Mouse (Mus musculus): ENCODE results near the gene Dcst2.

Gene Dcst2

DNA sequence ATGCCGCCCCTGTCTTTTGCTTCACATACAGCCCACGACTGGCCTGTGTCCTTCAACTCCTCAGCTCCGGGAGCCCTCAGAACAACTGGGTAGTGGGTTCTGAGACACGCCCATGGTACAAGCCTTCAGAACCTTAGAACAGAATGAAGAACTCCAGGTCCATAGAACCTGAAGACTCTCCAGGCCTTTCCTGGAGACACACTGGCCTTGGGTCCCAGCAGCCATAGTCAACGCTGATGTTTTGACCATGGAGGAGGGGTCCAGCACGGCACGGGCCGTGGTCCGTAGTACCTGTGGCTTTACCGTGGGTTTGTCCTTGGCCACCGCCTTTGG, 3.3 kb downstream of the Dcst2 start, which contains the start of gene Dcst1:
Dcst1 (minus strand) TSS at position 101 of the 333 bp plus-strand sequence.
- no peak for DNase-seq

DNA sequence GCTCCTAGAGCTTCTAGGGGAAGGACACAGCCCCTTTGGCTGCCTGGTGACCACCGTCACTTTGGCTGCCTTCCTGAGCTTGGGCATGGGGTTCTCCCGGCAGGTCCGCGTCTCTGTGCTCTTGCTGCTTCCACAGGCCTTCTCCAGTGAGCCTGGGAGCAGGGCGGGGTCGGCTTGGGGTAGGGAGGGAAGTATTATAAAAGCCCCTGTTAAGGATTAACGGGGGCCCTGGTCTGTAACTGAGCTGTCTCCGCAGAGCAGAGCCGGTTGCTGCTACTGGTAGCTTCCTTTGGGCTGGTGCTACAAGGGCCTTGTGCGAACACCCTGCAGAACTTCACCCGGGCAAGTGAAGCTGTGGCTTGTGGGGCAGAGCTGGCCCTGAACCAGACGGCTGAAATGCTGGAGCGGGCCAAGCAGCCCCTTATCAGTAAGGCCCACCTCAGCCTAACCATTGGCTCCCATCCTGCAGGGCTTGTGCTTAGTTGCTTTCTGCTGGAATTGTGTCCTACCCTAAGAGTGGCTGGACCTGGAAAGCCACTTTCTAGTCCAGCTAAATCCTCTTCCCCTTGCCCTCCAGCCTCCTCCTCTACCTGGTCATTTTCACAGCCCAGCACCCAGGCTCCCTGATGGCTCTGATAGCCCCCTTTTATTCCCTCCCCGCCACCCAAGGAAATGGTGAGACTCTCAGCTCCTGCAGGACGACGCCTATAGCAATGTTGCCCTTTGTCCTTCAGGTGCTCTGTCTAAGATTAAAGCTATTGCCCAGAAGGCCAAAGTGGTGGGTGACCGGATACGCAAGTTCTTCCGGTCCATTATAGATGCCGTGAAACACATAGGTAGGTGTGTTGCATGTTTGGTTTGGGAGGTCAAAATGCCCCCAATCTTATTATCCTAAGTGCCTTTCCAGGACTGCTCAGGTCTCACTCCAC, 4.0 kb downstream of the Dcst2 start:
- DNase-seq: no peak

DNA sequence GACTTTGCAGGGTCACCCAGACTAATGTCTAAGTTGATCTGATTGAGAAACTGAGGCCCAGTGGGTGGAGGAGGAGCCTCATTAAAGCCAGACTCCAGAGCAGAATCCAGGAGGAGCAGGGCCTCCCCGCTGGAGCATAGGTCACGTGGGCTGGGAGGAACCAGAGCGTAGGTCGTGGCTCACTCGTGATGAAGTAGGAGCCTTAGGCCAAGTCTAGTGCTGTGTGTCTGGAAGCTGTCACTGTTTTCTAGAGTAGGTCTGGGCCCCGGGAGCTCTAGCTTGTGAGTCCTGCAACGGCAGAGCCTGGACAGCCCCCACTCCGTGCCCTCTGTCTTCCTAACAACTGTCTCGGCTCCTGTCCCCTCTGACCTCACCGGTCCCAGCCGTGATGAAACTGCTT, 5.6 kb downstream of the Dcst2 start:
- DNase-seq: no peak

DNA sequence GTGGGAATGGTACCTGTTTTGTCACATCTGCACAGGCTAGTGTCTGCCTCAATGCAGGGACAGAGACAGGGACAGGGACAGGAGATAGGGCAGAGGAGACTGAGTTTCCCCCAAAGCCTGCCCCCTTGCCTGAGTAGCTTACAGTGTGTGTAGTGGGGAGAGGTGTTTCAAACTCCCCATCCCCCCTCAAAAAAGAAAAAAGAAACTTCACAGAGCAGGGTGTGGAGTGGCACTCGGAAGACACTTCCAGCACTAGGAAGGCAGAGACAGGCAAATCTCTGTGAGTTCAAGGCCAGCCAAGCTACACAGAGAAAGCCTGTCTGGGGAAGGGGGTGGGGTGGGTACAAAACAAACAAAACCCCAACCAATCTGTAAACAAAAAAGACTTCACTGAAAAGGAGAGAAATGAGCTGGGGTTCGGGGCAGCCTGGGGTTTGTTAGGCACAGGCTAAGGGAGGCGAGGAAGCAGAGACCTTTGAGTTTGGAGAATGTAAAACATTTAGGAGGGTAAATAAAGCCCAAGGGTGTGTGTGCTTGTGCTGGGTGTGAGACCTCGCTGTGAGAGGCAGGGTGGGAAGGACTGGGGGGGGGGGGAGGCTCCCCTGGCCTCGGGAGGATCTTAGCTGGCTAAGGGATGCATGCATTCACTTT, 11.9 kb downstream of the Dcst2 start:
- DNase-seq: no peak

DNA sequence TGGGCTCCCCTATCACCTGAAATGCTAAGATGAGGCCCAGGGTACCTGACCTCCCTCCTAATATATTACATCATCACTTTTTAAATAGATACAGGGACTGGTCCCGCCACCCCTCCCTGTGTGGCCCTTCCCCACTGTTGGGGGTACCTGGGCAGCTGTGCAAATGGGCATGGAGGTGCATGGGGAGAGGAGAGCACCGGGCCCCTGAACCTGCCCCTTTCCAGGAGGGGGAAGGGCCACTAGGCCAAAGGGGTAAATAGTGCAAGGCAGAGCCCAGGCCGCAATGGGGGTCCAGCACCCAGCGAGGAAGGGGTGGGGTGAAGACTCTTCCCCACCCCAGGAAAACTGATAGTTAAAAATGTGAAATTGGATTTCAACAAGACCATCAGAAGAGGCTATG, 16.1 kb downstream of the Dcst2 start:
- no peak for DNase-seq

DNA sequence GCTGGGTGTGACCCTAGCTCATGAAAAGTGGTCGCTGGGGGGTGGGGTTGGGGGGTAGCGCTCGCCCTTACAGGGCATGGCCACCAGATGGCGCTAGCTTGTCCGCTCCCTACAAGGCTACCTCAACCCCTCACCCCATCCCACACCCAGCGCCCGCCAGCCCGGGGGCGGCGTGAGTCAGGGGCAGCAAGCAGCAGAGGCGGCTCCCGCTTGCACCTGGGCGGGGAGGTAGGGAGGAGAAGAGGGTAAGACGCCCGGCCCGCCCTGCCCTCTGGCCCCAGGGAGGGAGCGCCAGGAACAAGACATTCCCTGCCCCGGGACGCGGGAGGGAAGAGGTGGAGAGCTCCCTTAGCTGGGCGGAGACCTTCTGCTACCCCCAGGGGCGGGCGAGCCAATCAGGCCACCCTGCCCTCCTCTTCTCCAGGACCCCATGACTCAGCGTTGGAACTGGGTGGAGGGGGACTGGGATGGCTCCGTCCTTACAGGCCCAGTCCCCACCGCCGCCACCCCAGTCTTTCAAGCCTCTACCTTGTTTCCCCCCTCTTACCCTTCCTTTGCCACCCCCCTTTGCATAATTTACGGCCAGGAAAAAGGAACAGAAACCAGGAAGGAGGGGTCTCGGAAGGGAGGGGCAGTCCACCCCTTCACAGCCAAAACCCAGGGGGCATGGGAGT, 16.8 kb downstream of the Dcst2 start:
- DNase-seq: peak; percentile 89

DNA sequence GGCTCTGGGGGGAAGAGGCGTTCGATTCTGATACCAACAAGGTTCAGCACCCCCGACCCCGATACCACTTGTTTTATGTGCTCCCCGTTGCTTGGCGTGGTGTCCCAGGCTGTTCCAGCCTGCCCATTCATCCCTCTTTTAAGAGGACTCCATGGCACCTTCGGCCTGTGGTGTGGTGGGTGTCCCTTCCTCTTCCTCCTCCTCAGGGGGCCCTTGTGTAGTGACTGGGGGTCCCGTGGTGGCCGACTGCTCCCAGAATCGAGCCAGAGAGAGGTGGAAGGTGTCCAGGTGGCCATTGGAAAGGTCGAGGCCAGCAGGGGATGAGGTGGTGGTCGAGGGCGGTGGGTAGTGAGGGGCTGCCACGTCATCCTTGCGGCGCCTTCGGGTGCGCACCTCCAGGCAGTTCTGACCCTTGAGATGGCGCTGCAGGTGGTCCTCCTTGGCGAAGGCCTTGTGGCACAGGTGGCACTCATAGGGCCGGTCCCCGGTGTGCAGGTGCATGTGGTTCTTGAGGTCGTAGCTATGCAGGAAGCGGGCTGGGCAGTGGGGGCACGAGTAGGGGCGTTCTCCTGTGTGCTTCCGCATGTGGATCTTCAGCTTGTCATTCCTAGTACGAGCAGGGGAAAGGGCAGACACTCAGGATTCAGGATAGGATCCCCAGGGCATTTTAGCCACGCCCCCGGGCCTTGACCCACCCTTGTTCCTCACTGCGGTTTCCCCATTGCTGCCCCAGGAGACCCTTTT, 17.8 kb downstream of the Dcst2 start:
- DNase-seq: no peak

DNA sequence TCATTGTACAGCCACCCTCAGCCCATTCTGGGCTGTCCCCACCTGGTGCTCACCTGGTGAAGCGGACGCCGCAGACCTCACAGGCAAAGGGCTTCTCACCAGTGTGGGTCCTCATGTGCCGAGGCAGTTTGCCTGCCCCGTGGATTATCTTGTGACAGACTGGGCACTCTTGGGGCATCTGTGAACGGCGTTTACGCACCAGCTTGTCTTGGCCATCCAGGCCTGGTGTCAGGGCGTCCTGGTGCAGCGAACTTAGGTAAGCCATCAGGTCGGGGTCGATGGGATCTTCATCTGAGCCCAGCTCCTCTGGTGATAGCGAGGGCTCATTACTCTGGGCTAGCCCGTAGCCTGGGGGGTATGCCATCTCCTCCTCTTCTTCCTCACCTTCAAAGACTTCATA, 18.5 kb downstream of the Dcst2 start:
- DNase-seq: no peak

DNA sequence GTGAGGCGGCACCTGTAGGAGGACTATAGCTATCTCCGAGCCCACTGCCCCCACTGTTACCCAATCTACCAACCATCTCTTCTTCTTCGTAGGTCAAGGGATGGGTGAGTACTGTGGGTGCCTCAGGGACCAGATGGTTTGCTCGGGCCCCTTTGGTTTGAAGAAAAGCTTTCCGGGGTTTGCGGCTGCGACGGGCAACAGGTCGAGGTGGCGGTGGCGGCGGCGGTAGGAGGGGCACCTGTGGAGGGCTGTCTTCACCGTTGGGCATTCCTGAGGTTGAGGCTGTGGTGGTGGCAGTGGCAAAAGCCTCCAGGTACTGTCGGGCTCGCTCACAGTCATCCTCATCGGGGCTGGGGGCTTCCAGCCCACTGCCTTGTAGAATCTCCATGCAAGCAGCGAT, 18.9 kb downstream of the Dcst2 start:
- no peak for DNase-seq

DNA sequence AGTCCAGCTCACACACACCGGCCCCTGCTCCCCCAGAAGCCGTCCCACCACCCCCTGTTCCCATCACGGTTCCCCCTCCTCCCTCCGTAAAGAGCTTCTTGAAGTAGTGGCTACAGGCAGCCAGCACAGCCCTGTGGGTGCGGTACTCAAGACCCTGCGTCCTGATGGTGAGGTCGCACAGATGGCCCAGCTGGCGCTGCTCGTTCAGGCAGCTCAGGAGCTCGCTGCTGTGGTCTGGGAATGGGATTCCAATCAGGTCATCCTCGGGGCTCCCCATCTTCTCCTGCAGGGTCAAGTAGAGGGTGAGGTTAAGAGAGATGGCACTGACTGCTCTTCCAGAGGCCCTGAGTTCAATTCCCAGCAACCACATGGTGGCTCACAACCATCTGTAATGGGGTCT, 19.5 kb downstream of the Dcst2 start:
- no peak for DNase-seq

DNA sequence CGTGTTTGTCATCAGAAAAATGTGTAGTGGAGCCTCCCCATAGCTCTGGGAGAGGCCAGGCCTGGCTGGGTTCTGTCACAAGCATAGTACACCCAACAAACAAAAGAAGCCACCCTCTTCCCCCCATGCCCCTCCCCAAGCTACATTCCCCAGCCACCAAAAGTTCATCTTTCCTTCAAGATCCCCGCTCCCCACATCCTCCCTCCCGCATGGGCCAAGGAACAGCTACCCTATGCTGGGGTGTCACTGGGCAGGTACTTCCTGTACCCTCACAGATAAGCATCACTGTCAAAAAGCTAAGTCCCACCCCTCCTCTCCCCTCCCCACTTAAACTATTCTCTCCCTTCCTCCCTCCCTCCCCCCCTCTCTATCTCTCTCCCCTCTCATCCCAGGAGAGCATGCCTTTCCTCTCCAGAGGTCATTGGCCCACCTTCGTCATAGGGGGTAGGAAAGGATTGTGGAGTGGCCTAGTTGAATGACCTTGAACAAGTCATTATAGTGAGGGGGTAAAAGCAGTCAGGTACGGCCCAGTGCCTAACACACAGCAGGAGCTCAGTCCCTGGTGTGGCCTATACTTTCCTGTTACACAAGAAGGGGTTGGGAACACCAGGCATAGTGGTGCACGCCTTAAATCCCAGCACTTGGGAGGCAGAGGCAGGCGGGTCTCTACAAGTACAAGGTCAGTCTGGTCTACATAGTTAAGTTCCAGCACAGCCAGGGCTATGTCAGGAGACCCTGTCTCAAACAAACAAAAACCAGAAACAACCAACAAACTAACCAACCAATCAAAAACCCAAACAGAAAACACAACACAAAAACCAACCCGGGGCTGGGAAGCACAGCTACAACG, 20.5 kb downstream of the Dcst2 start:
- no peak for DNase-seq

DNA sequence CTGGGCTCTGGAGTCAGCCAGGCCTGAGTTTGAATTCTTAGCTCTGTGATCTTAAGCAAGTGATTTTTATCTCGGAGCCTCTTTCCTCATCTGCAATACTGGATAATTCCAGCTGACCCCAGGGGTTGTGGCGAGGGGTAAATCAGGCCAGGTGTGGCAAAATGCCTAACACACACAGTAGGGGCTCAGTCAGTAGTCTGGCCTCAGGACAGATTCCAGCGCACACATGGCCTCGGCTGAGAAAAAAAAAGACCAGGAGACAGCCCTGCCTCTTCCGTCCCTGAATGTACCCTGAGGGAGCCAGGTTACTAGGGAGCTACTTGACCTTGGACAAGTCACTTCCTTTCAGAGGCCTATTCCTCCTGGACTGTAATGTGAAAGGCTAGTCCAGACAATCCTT, 21.2 kb downstream of the Dcst2 start:
- no peak for DNase-seq

DNA sequence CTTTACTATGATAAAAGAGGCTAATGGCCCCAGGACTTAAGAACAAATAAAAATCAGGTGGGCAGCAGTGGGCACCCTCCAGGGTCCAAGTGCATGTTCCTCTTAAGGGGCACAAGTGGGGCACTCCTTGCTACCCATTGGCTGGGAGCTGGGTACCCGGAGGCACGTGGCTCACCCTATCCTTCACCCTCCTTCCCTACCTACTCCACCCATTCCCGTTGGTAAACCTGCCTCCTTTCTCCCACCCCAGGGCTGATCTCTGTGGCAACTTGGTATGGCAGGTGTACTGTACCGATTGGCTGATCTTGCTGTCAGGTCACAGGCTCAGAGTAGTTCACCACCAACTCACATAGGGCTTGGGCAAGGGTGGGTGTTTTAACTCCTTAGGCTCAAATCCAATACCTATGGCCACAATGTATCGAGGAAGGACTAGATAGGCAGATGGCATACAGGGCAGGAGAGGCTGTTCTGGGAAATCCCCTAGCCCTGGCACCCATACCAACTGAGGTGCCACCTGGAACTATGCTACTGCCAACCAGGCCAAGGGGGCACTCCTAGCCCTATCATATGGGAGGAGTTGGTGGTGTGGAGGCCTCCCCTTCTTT, 22.0 kb downstream of the Dcst2 start:
- no peak for DNase-seq

DNA sequence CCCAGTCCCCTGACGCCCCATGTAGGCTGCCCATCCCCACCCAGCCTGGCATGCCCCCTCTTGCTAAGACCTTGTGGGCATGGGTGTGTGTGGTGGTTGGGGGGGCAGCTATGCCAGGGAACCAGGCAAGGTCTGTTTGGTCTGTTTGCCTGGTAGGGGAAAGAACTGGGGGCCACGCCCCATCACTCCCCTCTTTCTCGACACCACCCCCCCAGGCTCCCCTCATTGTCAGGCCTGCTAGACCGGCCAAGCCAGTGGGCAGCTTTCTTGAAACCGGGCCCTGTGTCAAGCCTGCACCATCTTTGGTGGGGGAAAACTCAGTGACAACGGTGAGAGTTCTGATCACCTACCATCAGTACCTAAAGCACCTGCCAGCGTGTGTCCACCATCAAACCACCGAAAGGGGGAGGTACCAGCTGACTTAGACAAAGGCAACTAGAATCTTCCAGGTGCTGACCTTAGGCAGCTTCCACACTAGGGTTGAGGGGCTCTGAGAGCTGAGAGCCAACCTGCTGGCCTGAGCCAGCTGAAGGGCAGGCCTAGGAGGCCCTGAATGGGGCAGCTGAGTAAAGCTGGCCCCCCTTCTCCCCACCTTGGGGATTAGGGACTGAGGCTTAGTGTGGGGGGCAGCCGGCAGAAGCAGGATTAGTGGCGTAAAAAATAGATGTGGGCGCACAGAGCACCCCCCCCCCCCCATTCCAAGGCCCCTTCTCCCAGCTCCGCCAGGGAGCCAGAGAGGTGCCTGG, 22.7 kb downstream of the Dcst2 start:
- no peak for DNase-seq

DNA sequence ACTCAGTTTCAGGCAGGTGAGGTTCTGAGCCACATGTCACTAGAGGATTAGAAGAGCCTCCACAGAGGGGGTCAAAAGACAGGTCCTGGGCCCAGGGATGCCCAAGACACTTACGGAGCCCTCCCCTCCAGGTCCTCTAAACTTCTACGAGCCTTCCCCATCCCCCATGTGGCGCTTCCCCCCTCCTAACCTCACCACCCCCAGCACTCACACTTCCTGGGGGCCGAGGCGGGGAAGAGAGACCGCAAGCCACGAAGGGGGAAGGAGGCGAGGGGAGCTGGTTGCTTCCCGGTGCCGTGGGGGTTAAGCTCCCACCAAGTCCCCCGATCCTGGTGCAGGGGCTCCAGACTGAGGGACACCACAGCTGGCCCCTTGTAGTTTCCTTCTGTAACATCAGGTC, 23.7 kb downstream of the Dcst2 start:
- DNase-seq: no peak

DNA sequence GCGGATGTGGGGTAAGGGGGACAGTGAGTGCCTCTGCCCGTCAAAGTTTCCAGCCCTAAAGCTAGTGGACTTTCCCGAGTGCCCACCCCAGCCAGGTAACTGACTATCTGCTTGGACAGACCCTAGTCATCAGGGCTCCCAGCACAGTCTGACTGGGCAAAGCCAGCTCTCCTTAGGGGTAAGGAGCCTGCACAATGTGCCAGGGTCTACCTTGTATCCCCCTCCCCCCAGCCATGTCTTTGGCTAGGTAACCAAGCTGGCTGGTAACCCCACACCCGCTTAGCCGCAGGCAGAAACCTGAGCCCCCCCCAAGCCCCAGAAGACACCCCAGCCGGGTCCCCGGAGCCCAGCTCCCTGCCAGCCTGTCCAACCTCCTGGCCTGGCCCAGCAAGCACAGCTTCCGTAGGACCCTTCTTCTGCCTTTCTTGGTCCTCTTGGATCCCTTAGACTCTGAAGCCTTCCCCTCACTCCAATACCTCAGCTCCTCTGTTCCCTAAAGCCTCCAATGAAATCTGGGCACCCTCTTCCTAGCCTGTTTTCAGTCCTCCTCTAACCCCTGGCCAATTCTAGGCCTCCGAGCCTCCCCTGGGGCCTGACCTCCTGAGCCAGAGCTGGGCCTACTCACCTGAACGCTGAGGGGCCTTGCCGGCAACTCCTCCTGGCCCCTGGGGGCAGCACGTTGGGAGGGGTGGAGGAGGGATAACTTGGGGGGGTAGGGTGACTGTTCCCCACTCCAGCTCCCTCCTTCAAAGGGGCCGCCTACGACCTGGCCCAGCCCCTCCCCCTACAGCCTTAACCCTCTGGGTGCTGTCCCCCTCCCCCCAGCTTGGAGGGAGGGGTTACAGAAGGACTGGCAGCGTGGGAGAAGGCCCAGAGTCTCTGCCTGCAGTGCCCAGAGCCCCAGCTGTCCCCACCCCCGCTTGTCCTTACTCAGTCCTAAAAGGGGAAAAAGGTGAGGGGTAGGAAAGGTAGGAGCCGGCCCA, 25.0 kb downstream of the Dcst2 start:
- DNase-seq: no peak

DNA sequence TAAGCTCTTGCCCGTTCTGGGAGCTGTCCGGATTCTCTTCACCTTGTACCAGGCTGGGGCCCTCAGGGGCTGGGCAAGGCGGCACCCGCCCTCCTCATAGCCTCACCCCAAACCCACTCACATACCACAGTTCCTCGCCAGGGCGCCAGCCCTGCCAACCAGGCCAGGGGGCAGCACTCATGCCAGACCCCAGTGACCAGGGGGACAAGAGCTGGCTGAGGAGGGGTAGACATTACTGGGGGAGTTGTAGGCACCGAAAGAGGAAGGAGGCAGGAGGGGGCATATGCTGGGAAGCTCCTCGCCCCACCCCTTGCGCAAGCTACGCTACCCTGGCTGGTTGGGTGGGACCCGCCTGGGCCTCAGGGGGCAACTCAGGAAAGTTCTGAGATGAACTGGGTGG, 25.9 kb downstream of the Dcst2 start:
- DNase-seq: no peak

DNA sequence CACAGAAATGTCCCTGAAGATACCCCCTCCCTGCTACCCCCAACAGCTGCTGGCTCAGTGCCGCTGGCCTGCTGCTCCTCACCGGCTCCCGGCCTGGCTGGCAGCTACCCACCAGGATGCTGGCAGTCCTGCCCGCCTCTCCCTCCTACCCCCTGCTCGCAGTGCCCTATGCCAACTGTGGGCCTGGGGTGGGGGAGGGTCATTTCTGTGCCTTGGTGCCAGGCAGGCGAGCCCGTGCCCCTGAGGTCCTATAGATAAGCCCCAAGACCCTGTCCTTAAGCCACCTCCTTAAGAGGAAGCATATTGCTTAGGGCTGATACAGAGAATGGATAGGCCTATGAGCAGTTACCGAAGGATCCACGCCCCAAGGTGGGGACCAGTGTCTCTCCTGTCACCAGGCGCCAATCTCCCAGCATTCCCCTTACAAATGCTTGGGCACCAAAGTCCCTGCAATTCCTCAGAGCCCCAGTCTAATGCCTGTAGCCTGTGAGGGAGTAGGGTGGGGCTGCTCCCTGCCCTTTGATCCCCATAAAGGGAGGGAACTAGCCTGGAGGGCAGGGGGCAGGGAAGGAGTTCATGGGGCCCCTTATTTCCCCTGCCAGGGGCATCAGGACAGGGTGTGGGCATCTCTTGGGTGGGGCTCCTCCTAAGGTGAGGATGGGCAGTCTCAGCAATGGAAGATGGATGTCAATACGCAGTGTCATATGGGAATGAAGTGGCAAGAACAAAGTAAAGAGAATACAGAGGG, 26.5 kb downstream of the Dcst2 start:
- DNase-seq: no peak
